Mouse (Mus musculus) hindbrain, embryonic 13.5 days (tissue): ENCODE data around the gene Hif3a. TPM values are rescaled to one million over a fixed set of nuclear protein-coding genes. Genes with fewer than 3 reads are reported as not detected.
A peak's percentile ranks its signal among the peaks of the same experiment; 100 is the strongest.

Source experiments
- ATAC-seq: fragments of 200-750 bp; cut with Nextera tagmentation; 2 replicates; pipeline ENCODE4 v1.8.0; 2017; ENCODE audit warnings: moderate TSS enrichment; ENCODE audit not compliant: low FRiP score
- H3K27ac ChIP-seq: fragments of 300-500 bp; sonication (generic); 2 replicates; pipeline ENCODE4 v1.5.1; 2015; ENCODE audit warnings: inconsistent platforms, mild to moderate bottlenecking, moderate library complexity
- H3K27me3 ChIP-seq: fragments of 300-500 bp; sonication (generic); 2 replicates; pipeline ENCODE4 v1.6.1; 2015; ENCODE audit warnings: mild to moderate bottlenecking, inconsistent platforms
- H3K36me3 ChIP-seq: fragments of 300-500 bp; sonication (generic); 2 replicates; pipeline ENCODE4 v1.6.1; 2015; ENCODE audit warnings: mild to moderate bottlenecking, inconsistent platforms
- H3K4me1 ChIP-seq: fragments of 300-500 bp; sonication (generic); replicated peaks from 2 replicates; pipeline ENCODE4 v1.6.1; 2015; ENCODE audit warnings: inconsistent platforms
- H3K4me2 ChIP-seq: fragments of 300-500 bp; sonication (generic); 2 replicates; pipeline ENCODE4 v1.6.1; 2015; ENCODE audit warnings: inconsistent platforms, mild to moderate bottlenecking, moderate library complexity
- H3K4me3 ChIP-seq: fragments of 300-500 bp; sonication (generic); 2 replicates; pipeline ENCODE4 v1.5.1; 2015; ENCODE audit warnings: mild to moderate bottlenecking, inconsistent platforms
- H3K9ac ChIP-seq: fragments of 300-500 bp; sonication (generic); 2 replicates; pipeline ENCODE4 v1.6.1; 2015; ENCODE audit warnings: mild to moderate bottlenecking, inconsistent platforms
- H3K9me3 ChIP-seq: fragments of 300-500 bp; sonication (generic); 2 replicates; pipeline ENCODE4 v1.6.1; 2016; ENCODE audit warnings: inconsistent platforms
- WGBS: fragments of 180-500 bp; shearing (Covaris S2); methylation state at CpG from one replicate; pipeline ENCODE4 v1.1.7; 2015; 5-methylcytosine and 5-hydroxymethylcytosine counted together
- polyA plus RNA-seq: library from polyadenylated mRNA; unstranded; fragments of >200 nt; fragmentation: Nextera tagmentation; extraction: Ambion mirVana; gene quantifications from 2 replicates; pipeline ENCODE4 v1.2.1, GENCODE M21; 2015

Gene Hif3a
- polyA plus RNA-seq, 1 experiment from 2014 or later = 2.9 TPM

- H3K9me3 ChIP-seq = no peaks in the 10 kb centered on the region
- H3K4me2 ChIP-seq = peak overlapping the region; percentile 50
- peaks cover 59% of the 10 kb centered on the region for H3K4me1 ChIP-seq
- peaks cover 13% of the 10 kb centered on the region for H3K27me3 ChIP-seq
- no peak for ATAC-seq
- peak overlapping the region; percentile 71; the same call in 1 of the 2 replicates for H3K27ac ChIP-seq
- no peaks in the 10 kb centered on the region for H3K36me3 ChIP-seq
- H3K9ac ChIP-seq = peak overlapping the region; percentile 67
- 16% methylated on average over 20 of the region's 20 CpGs for WGBS
- peak overlapping the region; percentile 41 for H3K4me3 ChIP-seq
These were observed 67.8 kb downstream of the Hif3a start for GRCm38 (mm10) chr7:16994400-16994799.

DNA sequence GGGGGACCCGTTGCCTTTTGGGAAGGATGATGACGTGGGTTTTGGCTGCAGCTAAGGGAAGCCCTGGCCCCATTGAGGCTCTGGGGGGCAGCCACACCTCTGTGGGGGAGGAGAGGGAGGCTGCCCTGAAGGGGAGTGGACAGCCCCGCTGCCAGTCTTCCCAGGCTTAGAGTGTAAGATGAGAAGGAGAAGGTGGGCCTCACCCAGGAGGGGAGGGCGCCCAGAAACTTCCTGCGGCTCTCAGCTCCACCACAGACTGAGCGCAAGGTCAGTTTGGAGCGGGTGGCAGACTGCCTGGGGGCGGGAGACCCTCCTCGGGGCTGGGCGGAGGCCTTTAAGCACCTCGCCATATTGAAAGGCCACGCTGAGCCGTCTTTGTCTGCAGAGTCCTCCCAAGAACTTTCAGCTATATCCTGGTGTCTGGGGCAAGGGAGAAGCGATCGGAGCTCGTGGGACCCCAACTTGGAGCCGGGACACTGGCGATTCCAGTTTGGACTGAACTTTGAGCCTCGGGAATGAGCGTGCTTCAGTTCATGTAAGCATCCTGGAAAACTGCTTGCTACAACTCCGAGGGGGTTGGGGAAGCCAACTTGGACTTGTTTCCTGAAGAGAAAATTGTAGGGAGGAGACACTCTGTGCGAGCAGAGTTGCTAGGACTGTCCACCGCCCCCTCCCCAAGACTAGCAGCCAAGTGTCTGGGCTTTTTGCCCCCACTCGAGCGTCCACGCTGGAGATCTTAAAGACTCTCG is 68.4 kb downstream of the Hif3a start:
- peak; percentile 48 for ATAC-seq
- peak overlapping the region; percentile 67 for H3K9ac ChIP-seq
- H3K4me2 ChIP-seq = peak overlapping the region; percentile 50
- H3K36me3 ChIP-seq = no peaks in the 10 kb centered on the region
- WGBS = 7% methylated on average over 27 of the region's 27 CpGs
- peaks cover 13% of the 10 kb centered on the region for H3K27me3 ChIP-seq
- peaks cover 59% of the 10 kb centered on the region for H3K4me1 ChIP-seq
- H3K9me3 ChIP-seq = no peaks in the 10 kb centered on the region
- peak overlapping the region; percentile 41 for H3K4me3 ChIP-seq
- H3K27ac ChIP-seq = peak overlapping the region; percentile 71

DNA sequence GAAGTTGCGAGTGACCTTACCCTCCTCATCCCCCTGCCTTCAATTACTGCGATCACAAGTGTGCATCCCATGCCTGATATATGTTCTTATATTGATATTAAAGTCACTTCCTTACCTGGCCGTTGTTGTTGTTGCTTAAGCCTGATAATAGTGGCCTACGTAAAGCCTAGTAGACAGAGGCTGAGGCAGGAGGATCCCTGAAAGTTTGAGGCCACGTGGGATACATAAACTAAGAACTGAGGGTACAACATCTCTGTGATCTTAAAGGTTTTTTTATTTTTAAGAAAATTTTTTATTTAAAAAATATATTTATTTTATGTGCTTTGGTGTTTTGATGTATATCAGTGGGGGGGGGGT is 69.8 kb downstream of the Hif3a start, which contains the start of gene Ccdc8:
TSS of gene Ccdc8 (plus strand) at position 258 of the 357 bp plus-strand sequence.
- Histone ChIP-seq H3K4me1 (peaks cover 63% of the 10 kb centered on the region), H3K9ac (peak within 1 kb of the TSS; percentile 67; the same call in 1 of the 2 replicates)
- no peak for ATAC-seq

GRCm38 (mm10) chr7:16991681-16992450 is 70.4 kb downstream of the Hif3a start:
- H3K27ac ChIP-seq = peak overlapping the region; percentile 76
- 55% methylated on average over 18 of the region's 18 CpGs for WGBS
- H3K4me1 ChIP-seq = peaks cover 69% of the 10 kb centered on the region
- H3K9ac ChIP-seq = 0 out of 2 replicates have a peak overlapping the region, but pooled peaks have one; percentile 19
- no peaks in the 10 kb centered on the region for H3K9me3 ChIP-seq
- peaks cover 13% of the 10 kb centered on the region for H3K27me3 ChIP-seq
- no peak overlapping the region for H3K4me3 ChIP-seq
- ATAC-seq = peak; percentile 37; the same call in 1 of the 2 replicates
- no peaks in the 10 kb centered on the region for H3K36me3 ChIP-seq
- H3K4me2 ChIP-seq = no peak overlapping the region

More for the DNA sequence above, 69.8 kb downstream of the Hif3a start, which contains the start of gene Ccdc8:
- H3K9me3 ChIP-seq = no peaks in the 10 kb centered on the region
- peaks cover 13% of the 10 kb centered on the region for H3K27me3 ChIP-seq
- peak within 1 kb of the TSS; percentile 76 for H3K27ac ChIP-seq
- no peaks in the 10 kb centered on the region for H3K36me3 ChIP-seq
- WGBS = 95% methylated on average over 5 of the region's 5 CpGs
- H3K4me2 ChIP-seq = peak within 1 kb of the TSS; percentile 50
- H3K4me3 ChIP-seq = peak within 1 kb of the TSS; percentile 41; the same call in 1 of the 2 replicates

DNA sequence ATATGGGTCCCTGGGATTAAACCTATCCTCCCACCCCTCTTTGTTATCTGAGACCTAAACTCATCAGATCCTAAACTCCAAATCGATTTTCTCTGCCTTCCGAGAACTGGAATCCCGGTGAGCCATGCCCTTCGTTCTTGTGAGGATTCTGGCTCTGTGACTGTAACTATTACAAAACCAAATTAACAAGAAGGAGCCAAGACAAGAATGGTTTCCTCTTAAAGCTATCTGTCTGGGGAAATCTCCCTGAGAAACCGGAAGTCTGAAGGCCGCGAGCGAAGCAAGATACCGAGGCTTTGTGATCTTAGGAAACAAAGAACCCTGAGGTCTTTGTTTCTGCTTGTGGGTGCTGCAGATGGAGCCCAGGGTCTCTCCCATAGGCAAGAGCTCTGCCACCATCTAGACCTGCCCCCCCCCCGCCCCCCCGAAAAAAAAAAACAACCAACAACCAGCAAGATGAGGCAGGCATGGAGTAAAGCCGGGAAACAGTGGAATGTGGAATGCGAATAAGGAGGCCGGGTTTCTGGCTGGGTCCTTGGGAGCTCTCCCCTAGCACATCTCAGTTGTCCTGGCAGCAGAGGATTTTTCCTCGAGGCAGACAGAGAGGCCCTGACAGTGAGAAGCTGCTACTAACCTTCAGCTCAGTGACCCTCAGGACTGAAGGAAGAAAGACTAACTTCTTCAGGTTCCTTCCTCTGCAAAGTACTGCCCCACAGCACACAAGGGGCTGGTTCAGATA is 72.1 kb downstream of the Hif3a start:
- Histone ChIP-seq H3K4me1 (peaks cover 72% of the 10 kb centered on the region), H3K9me3 (no peaks in the 10 kb centered on the region), H3K4me2 (peak overlapping the region; percentile 6; the same call in 1 of the 2 replicates), H3K27ac (peak overlapping the region; percentile 66), H3K27me3 (peaks cover 13% of the 10 kb centered on the region), H3K4me3 (no peak overlapping the region), H3K9ac (no peak overlapping the region), H3K36me3 (no peaks in the 10 kb centered on the region)
- WGBS = 31% methylated on average over 15 of the region's 15 CpGs
- no peak for ATAC-seq

GRCm38 (mm10) chr7:16988405-16988804 is 73.8 kb downstream of the Hif3a start:
- Histone ChIP-seq H3K4me3 (no peak overlapping the region), H3K4me1 (peaks cover 71% of the 10 kb centered on the region), H3K4me2 (no peak overlapping the region), H3K36me3 (no peaks in the 10 kb centered on the region), H3K27ac (peak overlapping the region; percentile 77), H3K9ac (no peak overlapping the region), H3K9me3 (no peaks in the 10 kb centered on the region), H3K27me3 (0 out of 2 replicates have a peak, but pooled peaks cover under 1% of the 10 kb centered on the region)
- WGBS = 34% methylated on average over 3 of the region's 3 CpGs
- ATAC-seq = no peak

DNA sequence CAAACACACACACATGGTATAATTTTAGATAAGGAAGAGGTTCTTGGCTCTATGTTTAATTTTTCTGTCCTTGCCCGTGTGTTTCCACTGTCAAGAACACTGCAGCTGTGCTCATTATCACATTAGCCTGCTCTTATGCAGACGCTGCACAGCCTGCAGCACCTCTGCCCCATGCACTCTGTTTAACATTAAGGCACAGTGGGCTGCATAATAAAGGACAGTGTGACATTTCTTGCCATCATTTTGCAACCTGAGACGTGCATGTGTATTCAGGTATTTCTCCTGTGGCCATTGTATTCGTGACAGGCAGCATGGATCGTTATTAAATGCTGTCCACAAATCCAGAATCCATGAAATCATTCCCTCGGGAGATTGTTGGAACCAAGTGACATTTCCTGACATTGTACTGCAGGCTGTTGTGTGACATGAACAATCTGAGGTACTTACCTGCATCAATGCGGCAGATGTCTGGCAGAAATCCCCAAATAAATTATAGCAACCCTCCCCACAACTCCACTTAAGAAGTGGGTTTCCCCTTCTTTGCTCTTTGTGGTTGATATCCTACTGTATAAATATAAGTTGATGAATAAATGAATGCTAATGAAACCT is 74.6 kb downstream of the Hif3a start:
- peak; percentile 17; the same call in 1 of the 2 replicates for ATAC-seq
- peaks cover 77% of the 10 kb centered on the region for H3K4me1 ChIP-seq
- WGBS = 26% methylated on average over 7 of the region's 7 CpGs
- H3K27ac ChIP-seq = peak overlapping the region; percentile 77
- H3K36me3 ChIP-seq = no peaks in the 10 kb centered on the region
- no peaks in the 10 kb centered on the region for H3K27me3 ChIP-seq
- no peaks in the 10 kb centered on the region for H3K9me3 ChIP-seq
- H3K9ac ChIP-seq = peak overlapping the region; percentile 55; the same call in 1 of the 2 replicates
- no peak overlapping the region for H3K4me3 ChIP-seq
- H3K4me2 ChIP-seq = peak overlapping the region; percentile 15

DNA sequence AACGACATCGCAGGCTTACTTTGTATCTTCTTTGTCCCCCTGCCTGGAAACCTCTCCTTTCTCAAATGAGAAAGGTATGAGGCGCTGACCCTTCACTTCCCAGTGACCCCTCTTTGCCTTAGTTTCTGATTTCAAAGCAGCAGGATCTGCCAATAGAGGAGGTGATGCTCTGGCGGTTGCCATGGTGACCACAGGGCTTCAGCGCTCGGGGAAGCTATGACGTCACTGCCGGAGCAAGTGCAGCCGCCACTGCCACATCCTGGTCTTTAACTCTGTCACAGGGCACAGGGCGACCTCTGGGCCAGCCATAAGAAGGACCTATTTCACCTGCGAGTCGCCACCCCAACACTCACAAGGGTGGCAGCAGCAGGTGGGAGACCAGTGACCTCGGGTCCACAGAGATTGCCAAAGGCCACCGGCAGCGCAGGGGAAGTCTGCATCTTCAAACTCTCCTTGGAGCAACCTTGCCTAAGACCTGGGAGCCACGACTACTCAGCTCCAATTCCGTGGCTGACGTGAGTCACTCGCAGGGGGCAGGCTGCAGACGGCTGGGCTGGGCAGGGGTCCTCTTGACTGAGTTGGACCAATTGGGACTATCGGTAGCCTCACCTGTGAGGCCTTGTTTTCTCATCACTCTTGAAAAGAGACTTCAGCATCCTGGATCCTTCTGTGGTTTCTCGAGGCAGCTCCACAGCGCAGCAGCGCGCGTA is 79.2 kb downstream of the Hif3a start, which contains the start of gene Gm42372:
TSS of gene Gm42372 (plus strand) at position 228 of the 710 bp plus-strand sequence.
- no peaks in the 10 kb centered on the region for H3K27me3 ChIP-seq
- peak within 1 kb of the TSS; percentile 63 for H3K27ac ChIP-seq
- no peaks in the 10 kb centered on the region for H3K9me3 ChIP-seq
- WGBS = 21% methylated on average over 26 of the region's 26 CpGs
- peak within 1 kb of the TSS; percentile 51 for H3K4me3 ChIP-seq
- H3K36me3 ChIP-seq = no peaks in the 10 kb centered on the region
- H3K9ac ChIP-seq = peak within 1 kb of the TSS; percentile 74
- peak within 1 kb of the TSS; percentile 77 for H3K4me2 ChIP-seq
- peaks cover 66% of the 10 kb centered on the region for H3K4me1 ChIP-seq
- peak; percentile 72 for ATAC-seq

Other genes with a start within 250 kb of the Hif3a start
- gene Strn4, start 246.5 kb downstream of the Hif3a start, polyA plus RNA-seq = 159 and 172 TPM in 2 replicates
- 43.6 and 45.3 TPM in 2 replicates for gene Fkrp, start 245.7 kb downstream of the Hif3a start, polyA plus RNA-seq
- 6.6 and 7.3 TPM in 2 replicates for gene Prkd2, start 219.5 kb downstream of the Hif3a start, polyA plus RNA-seq
- 2.8 and 2.9 TPM in 2 replicates for gene Dact3, start 187.1 kb downstream of the Hif3a start, polyA plus RNA-seq
- gene Gng8, start 170.6 kb downstream of the Hif3a start, polyA plus RNA-seq = 6.1 and 8.2 TPM in 2 replicates
- 0.78 and 0.83 TPM in 2 replicates for gene Ptgir, start 155.9 kb downstream of the Hif3a start, polyA plus RNA-seq
- gene Calm3, start 138.3 kb downstream of the Hif3a start, polyA plus RNA-seq = 307 and 317 TPM in 2 replicates
- 110 and 117 TPM in 2 replicates for gene Pnmal2, start 117.7 kb downstream of the Hif3a start, polyA plus RNA-seq
- gene Pnmal1, start 102.7 kb downstream of the Hif3a start, polyA plus RNA-seq = 42.0 and 44.5 TPM in 2 replicates
- 3.7 and 4.4 TPM in 2 replicates for gene Gm42372, start 79.3 kb downstream of the Hif3a start, polyA plus RNA-seq
- gene Ccdc8, start 69.7 kb downstream of the Hif3a start, polyA plus RNA-seq = 5.5 and 5.9 TPM in 2 replicates
- 109 and 115 TPM in 2 replicates for gene Ppp5c, start 34.5 kb downstream of the Hif3a start, polyA plus RNA-seq
- 1.5 and 1.6 TPM in 2 replicates for gene Psg16, start 11.6 kb upstream of the Hif3a start, polyA plus RNA-seq
- gene Ceacam3, start 87.9 kb upstream of the Hif3a start, polyA plus RNA-seq = not detected in 2 replicates
- gene Psg29, start 141.1 kb upstream of the Hif3a start, polyA plus RNA-seq = not detected in 2 replicates